Mouse (Mus musculus) stomach, embryonic 16.5 days (tissue): ENCODE measurements around the gene Vwa2. TPM values are rescaled to one million over a fixed set of nuclear protein-coding genes. Genes with fewer than 3 reads are reported as not detected.

ENCODE experiments used
- ATAC-seq: fragments of 200-750 bp; cut with Nextera tagmentation; 2 replicates; pipeline ENCODE4 v1.8.0; 2017; ENCODE audit warnings: moderate number of reproducible peaks, moderate TSS enrichment; ENCODE audit not compliant: insufficient read depth, low FRiP score
- H3K27ac ChIP-seq: fragments of 300-500 bp; sonication (generic); 2 replicates; pipeline ENCODE4 v1.5.1; 2014; ENCODE audit warnings: low read length
- H3K27me3 ChIP-seq: fragments of 300-500 bp; sonication (generic); 2 replicates; pipeline ENCODE4 v1.6.1; 2014; ENCODE audit warnings: low read length, control low read depth, mixed read lengths; ENCODE audit not compliant: control insufficient read depth, insufficient read depth
- H3K36me3 ChIP-seq: fragments of 300-500 bp; sonication (generic); 2 replicates; pipeline ENCODE4 v1.6.1; 2014; ENCODE audit warnings: low read length; ENCODE audit not compliant: control insufficient read depth, insufficient read depth
- H3K4me1 ChIP-seq: fragments of 300-500 bp; sonication (generic); 2 replicates; pipeline ENCODE4 v1.6.1; 2014; ENCODE audit warnings: low read length, control low read depth, mixed read lengths; ENCODE audit not compliant: control insufficient read depth, insufficient read depth
- H3K4me2 ChIP-seq: fragments of 300-500 bp; sonication (generic); 2 replicates; pipeline ENCODE4 v1.6.1; 2014; ENCODE audit warnings: low read depth, low read length, mixed read lengths
- H3K4me3 ChIP-seq: fragments of 300-500 bp; sonication (generic); replicated peaks from 2 replicates; pipeline ENCODE4 v1.5.1; 2014; ENCODE audit warnings: mild to moderate bottlenecking, low read length
- H3K9ac ChIP-seq: fragments of 300-500 bp; sonication (generic); 2 replicates; pipeline ENCODE4 v1.6.1; 2014; ENCODE audit warnings: low read length
- H3K9me3 ChIP-seq: fragments of 300-500 bp; sonication (generic); replicated peaks from 2 replicates; pipeline ENCODE4 v1.6.1; 2016; ENCODE audit warnings: low read length, control low read depth; ENCODE audit not compliant: control insufficient read depth
- WGBS: fragments of 180-500 bp; shearing (Covaris S2); extraction: QIAGEN DNeasy Blood & Tissue Kit; methylation state at CpG from one replicate; pipeline ENCODE4 v1.1.7; 2014; 5-methylcytosine and 5-hydroxymethylcytosine counted together
- polyA plus RNA-seq: library from polyadenylated mRNA; unstranded; fragments of >200 nt; fragmentation: Nextera tagmentation; extraction: Ambion mirVana; gene quantifications from 2 replicates; pipeline ENCODE4 v1.2.1, GENCODE M21; 2015

Gene Vwa2
- polyA plus RNA-seq, 1 experiment from 2014 or later: 2.9 TPM

DNA sequence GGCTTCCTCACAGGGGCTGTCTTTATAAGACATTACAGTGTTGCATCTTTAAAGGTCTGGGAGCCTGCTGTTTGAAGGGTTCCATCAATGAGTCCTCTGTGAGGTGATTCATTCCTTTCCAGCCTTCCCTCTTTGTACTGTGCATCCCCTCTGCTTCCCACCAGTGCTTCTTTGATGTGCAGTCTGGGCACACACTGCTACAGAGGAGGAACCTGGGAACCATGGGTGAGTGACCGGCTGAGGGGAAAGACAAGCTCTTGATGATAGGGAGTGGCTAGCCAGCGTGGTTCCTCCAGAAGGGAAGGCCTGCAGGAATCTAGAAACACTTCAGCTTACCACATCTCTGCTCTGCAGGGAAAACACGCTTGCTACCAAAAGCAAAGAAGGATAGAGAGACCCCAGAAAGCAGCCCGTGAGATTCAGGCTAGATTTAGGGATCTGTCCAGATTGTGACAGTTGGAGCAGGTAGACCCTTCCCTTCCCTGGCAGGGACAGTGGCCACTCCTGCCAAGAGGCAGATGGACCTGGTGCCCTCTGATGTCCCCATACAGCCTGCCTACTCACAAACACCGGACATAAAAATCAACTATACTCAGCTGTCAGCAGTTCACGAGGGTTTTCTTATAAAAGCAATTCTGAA lies 74.0 kb downstream of the Vwa2 start:
- Histone ChIP-seq H3K9ac (no peak overlapping the region), H3K4me2 (no peak overlapping the region), H3K27ac (no peak overlapping the region), H3K4me3 (no peak overlapping the region), H3K4me1 (no peaks in the 10 kb centered on the region), H3K27me3 (no peaks in the 10 kb centered on the region), H3K36me3 (no peaks in the 10 kb centered on the region), H3K9me3 (no peaks in the 10 kb centered on the region)
- no peak for ATAC-seq
- WGBS: 67% methylated on average over 6 of the region's 6 CpGs

DNA sequence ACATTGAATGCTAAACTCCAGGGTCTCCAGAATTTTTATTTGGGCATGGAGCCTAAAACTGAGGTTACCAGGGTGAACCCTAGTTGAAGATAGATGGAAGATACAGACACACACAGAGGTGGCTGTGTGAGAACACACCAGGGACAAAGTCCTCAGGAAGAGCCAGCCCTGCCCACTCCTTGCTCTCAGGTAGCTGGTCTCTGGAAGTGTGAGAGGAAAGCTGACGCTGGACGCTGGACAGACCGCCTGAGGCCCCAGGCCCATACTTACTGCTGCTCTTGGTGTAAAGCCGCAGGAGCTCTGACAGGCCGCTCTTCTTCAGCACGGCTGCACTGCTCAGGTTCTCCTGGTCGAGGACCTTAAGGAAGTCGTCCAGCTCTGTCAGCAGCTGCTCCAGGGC lies 75.8 kb downstream of the Vwa2 start:
- H3K9me3 ChIP-seq: no peaks in the 10 kb centered on the region
- H3K9ac ChIP-seq: no peak overlapping the region
- no peaks in the 10 kb centered on the region for H3K36me3 ChIP-seq
- no peaks in the 10 kb centered on the region for H3K4me1 ChIP-seq
- no peak overlapping the region for H3K4me3 ChIP-seq
- no peak overlapping the region for H3K4me2 ChIP-seq
- no peaks in the 10 kb centered on the region for H3K27me3 ChIP-seq
- H3K27ac ChIP-seq: no peak overlapping the region
- WGBS: 60% methylated on average over 8 of the region's 8 CpGs
- no peak for ATAC-seq

DNA sequence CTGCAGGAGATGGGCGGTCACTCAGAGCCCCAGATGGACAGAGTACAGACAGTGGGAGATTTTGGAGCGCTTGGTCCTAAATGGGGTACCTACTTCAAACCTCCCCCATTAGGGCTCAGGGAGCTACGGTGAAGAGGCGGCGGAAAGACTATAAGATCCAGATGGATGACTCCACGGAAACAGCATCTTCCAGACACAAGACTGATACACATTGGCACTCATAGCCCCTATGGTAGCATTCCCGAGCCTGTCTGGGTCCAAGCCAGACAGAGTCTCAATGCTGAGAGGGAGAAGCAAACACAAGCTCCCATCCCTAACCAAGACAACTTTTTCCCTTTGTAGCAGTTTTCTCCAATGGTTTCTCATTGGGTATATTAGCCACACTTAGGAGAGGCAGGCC lies 76.8 kb downstream of the Vwa2 start:
- Histone ChIP-seq H3K27ac (no peak overlapping the region), H3K4me1 (no peaks in the 10 kb centered on the region), H3K27me3 (no peaks in the 10 kb centered on the region), H3K36me3 (no peaks in the 10 kb centered on the region), H3K4me3 (no peak overlapping the region), H3K9ac (no peak overlapping the region), H3K4me2 (no peak overlapping the region), H3K9me3 (no peaks in the 10 kb centered on the region)
- no peak for ATAC-seq
- WGBS: 77% methylated on average over 7 of the region's 7 CpGs

DNA sequence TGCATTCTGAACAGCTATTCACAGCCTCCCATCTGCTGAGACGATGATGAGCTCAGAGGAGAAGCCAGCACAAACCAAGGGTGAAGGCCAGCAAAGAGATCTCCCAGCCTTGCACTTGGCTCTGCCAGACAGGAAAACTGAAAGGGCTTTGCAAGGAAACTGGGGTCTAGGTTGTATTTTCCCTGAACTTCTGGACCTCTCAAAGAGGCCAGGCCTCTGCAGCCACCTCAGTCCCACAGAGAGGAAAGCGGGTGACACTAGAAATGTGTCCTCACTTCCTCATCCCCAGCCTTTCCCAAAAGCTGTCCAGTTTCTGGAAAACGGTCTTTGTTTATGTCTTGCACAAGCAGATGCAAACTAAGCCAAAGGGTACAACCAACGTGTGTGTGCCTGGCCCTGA lies 79.8 kb downstream of the Vwa2 start:
- Histone ChIP-seq H3K9me3 (no peaks in the 10 kb centered on the region), H3K36me3 (no peaks in the 10 kb centered on the region), H3K4me3 (no peak overlapping the region), H3K27me3 (no peaks in the 10 kb centered on the region), H3K27ac (peak overlapping the region; percentile 60), H3K9ac (no peak overlapping the region), H3K4me2 (no peak overlapping the region), H3K4me1 (peaks cover 15% of the 10 kb centered on the region)
- WGBS: 54% methylated on average over 4 of the region's 4 CpGs
- no peak for ATAC-seq

- Histone ChIP-seq H3K4me3 (no peak overlapping the region), H3K9ac (no peak overlapping the region), H3K4me1 (peaks cover 25% of the 10 kb centered on the region), H3K36me3 (no peaks in the 10 kb centered on the region), H3K4me2 (no peak overlapping the region), H3K27me3 (no peaks in the 10 kb centered on the region), H3K27ac (no peak overlapping the region), H3K9me3 (no peaks in the 10 kb centered on the region)
- ATAC-seq: no peak
- 83% methylated on average over 13 of the region's 13 CpGs for WGBS
These were observed 80.8 kb downstream of the Vwa2 start for GRCm38 (mm10) chr19:56954857-56955256.

GRCm38 (mm10) chr19:56955568-56956513 lies 81.8 kb downstream of the Vwa2 start:
- H3K4me2 ChIP-seq: no peak overlapping the region
- no peaks in the 10 kb centered on the region for H3K36me3 ChIP-seq
- H3K27me3 ChIP-seq: no peaks in the 10 kb centered on the region
- H3K9ac ChIP-seq: no peak overlapping the region
- no peak overlapping the region for H3K4me3 ChIP-seq
- 70% methylated on average over 20 of the region's 20 CpGs for WGBS
- 0 out of 2 replicates have a peak, but pooled peaks have one; percentile 22 for ATAC-seq
- no peak overlapping the region for H3K27ac ChIP-seq
- no peaks in the 10 kb centered on the region for H3K9me3 ChIP-seq
- H3K4me1 ChIP-seq: peaks cover 25% of the 10 kb centered on the region

DNA sequence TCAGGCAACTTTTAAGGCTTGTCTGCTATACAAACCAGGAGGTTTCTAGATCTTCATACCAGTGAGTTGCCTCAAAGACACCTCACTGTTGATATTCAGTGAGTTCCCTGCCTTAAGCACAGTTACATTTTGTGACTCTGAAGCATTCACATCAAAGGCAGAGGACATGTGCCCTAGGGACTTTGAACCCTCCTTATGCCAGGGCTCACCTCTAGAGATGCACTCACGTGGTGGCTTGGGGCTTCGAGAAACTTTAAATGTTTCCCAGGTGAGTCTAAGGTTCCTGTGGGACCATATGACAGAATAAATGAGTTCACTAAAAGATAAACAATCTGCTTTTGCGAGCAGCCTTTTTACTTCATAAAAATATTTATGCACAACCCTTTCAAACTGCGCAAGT lies 84.0 kb downstream of the Vwa2 start:
- no peaks in the 10 kb centered on the region for H3K27me3 ChIP-seq
- no peak overlapping the region for H3K9ac ChIP-seq
- ATAC-seq: no peak
- no peak overlapping the region for H3K4me2 ChIP-seq
- no peaks in the 10 kb centered on the region for H3K36me3 ChIP-seq
- no peak overlapping the region for H3K4me3 ChIP-seq
- H3K27ac ChIP-seq: peak overlapping the region; percentile 48
- H3K4me1 ChIP-seq: peaks cover 25% of the 10 kb centered on the region
- no peaks in the 10 kb centered on the region for H3K9me3 ChIP-seq
- WGBS: 44% methylated on average over 4 of the region's 4 CpGs

GRCm38 (mm10) chr19:56958582-56959021 lies 84.6 kb downstream of the Vwa2 start:
- WGBS: 23% methylated on average over 6 of the region's 6 CpGs
- H3K9ac ChIP-seq: no peak overlapping the region
- H3K9me3 ChIP-seq: no peaks in the 10 kb centered on the region
- peaks cover 25% of the 10 kb centered on the region for H3K4me1 ChIP-seq
- ATAC-seq: peak; percentile 72
- no peak overlapping the region for H3K4me3 ChIP-seq
- no peaks in the 10 kb centered on the region for H3K36me3 ChIP-seq
- no peaks in the 10 kb centered on the region for H3K27me3 ChIP-seq
- peak overlapping the region; percentile 75 for H3K27ac ChIP-seq
- peak overlapping the region; percentile 2; the same call in 1 of the 2 replicates for H3K4me2 ChIP-seq

DNA sequence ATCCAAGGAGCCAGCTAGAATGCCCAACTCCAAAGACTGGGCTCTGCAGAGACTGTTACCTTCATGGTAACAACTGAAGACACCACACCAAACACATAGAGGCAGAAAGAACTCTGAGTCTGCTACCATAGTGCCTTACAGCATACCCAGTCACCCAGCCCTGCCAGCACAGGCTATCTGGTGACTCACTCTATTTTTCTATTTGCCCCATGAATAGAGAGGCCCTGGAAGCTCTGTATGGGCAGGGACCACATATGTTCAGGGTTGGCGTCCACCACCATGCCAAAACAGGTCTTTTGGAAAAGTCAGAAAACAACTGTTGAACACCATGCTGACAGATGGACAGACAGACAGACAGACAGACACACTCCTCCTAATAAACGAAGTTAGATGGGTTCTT lies 85.0 kb downstream of the Vwa2 start:
- Histone ChIP-seq H3K4me1 (peaks cover 25% of the 10 kb centered on the region), H3K9me3 (no peaks in the 10 kb centered on the region), H3K9ac (no peak overlapping the region), H3K36me3 (no peaks in the 10 kb centered on the region), H3K27ac (peak overlapping the region; percentile 75), H3K4me2 (peak overlapping the region; percentile 2; the same call in 1 of the 2 replicates), H3K4me3 (no peak overlapping the region), H3K27me3 (no peaks in the 10 kb centered on the region)
- ATAC-seq: peak; percentile 24; the same call in 1 of the 2 replicates
- WGBS: 80% methylated on average over 2 of the region's 2 CpGs
